Mouse (Mus musculus) inflammation-experienced regulatory T-cells, adult 6 months (primary cell): ENCODE data around the gene Cdc25b. TPM values are rescaled to one million over a fixed set of nuclear protein-coding genes. Genes with fewer than 3 reads are reported as not detected.
"Not testable (repeated sequence)": the region's sequence is repeated elsewhere in the genome, so short reads cannot be mapped to it uniquely, and the experiment has no call there.

Experiments
- ATAC-seq: one replicate; pipeline ENCODE4 v1.8.0; 2017
- polyA plus RNA-seq, 3 experiments: library from polyadenylated mRNA; unstranded; fragments of 100-300 nt; shearing (Covaris generic); gene quantifications; one replicate each; pipeline ENCODE4 v1.2.1; 2017

Cdc25b gene
- polyA plus RNA-seq, 3 experiments from 2014 or later = 55.5 to 163 (median 71.5) TPM

DNA sequence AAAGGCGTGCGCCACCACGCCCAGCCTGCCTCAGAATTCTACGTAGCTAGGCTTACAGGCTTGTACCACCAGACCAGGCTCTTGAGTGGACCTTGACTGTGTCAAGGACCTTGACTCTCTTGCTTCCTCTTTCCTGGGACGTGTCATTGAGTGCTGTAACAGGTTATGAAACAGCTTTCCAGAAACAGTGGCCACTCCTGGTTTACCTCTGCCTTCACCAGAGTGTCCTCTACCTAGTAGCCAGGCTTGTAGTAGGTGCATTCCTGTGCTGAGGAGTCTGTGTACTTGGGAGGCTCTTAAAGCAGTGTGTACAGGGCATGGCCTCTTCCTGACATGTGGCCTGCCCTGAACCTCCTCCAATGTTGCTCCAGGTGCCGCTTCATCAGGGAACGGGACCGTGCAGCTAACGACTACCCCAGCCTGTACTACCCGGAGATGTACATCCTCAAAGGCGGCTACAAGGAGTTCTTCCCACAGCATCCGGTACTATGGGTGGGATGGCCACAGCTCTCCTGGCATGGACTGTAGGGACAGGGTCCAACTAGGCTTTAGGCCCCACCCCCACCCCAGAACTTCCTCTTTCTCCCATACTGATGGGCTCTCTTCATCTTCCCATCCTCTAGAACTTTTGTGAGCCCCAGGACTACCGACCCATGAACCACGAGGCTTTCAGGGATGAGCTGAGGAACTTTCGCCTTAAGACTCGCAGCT is 10.0 kb downstream of the Cdc25b start:
- ATAC-seq = no peak

- ATAC-seq = no peak
Measured at GRCm38 (mm10) chr2:131200710-131201109, 14.0 kb downstream of the Cdc25b start.

DNA sequence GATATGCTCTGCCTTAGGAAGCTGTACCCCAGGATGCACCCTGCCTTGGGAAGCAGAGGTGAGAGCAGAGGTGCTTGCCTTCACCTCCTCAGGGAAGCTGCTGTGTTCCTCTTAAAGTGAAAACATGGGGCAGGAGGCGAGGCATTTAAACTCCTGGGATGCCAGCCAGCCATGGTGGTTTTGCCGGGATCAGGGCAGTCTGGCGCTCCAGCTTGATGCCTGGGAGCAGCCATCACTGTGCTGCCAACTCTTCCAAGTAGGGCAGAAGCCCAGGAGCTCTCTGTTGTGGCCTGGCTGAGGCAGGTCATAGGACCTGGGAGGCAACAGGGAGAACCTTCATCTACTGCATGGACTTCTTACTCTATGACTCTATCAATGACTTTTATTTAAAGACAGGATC is 14.5 kb downstream of the Cdc25b start:
- no peak for ATAC-seq

- ATAC-seq = no peak
Measured at GRCm38 (mm10) chr2:131203816-131204409, 17.2 kb downstream of the Cdc25b start.

DNA sequence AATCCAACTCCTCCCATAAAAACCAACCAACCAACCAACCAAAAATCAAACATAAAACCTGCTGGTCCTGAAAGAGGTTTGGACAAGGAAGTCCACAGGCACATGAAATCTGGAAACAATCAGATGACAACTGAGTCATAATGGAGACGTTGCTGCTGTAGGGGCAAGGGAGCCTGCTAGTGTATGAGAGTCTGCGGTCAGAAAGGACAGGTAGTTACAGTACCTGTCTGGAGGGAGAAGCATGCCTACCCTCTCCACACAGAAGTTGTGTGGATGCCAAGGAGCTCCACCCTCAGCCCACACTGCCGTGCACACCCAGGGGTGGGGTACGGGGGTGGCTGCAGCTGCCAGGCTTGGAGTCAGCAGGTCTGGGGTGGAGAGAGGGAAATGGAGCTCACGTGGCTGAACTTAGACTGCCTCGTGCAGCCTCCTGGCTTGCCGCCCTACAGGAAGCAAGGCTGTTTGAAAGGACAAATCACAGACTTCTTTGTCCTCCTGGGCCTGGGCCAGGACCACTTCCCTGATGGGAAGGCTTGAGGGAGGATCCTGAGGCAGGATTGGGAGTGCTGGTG is 17.7 kb downstream of the Cdc25b start:
- no peak for ATAC-seq

DNA sequence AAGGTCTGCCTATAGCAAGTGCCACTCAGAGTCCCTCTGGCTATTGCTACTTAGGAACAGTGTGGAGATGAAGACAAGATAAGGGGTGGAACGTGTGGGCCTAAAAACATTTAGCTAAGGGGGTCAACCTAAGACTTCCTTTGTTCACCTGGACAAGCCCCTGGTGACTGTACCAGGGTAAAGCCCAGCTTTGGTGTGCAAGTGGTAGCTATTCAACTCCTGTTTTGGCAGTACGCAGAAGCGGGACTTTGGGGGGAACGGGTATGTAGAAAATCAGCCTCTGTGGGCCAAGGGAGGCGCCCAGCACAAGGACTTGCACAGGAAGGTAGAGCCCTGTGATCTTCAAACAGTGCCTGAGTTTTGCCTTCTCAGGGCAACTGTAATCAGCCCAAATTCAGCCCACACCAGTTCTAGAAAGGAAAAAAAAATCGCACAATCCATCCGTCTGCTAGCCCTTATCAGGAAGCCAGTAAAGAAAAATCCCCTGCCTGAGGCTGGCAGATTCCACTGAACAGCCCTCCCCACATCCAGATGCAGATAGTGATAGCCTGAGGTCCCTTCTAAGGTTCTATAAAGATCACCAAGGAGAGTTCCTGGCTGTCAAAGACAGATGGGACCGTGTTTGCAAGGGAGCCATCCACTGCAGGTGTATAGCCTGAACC is 18.9 kb downstream of the Cdc25b start:
- ATAC-seq = no peak

DNA sequence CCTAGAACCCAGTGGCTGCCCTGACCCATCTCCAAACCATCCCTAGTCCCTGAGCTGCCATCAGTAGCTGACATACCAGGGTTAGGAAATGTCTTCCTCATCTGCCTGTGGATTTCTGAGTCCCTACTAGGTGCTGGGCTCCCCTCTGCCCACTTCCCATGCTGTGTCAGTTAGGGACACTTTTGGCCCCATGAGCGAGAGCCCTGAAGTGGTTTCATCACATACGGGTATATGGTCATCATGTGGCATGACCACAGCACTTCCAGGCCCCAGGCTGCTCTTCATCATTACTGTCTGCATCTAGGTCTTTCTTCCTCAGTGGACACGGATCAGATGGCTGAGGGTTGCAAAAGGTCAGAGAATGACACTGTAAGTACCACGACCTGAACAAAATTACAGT is 20.0 kb downstream of the Cdc25b start, which contains the start of gene Ap5s1:
Gene Ap5s1 (plus strand): TSS at position 301 of the 400 bp plus-strand sequence.
- no peak for ATAC-seq

DNA sequence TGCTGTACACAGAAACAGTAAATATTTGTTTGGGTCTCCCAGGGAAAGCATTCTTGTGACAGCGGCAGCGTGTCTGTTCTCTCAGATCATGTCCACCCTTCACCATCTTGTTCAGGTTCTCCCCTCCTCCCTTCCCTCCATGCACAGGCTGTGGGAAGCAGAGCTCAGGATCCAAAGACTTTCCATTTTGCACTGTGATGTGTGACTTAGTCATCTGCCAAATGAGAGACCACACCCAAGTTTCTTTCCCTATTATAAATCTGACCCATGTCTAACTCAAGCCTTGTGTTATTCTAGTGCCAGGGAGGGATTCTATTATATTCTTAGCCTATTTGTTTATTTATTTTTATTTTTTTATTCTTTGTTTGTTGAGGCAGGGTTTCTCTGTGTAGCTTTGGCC is 21.6 kb downstream of the Cdc25b start:
- ATAC-seq = no peak

GRCm38 (mm10) chr2:131209125-131209795 is 22.5 kb downstream of the Cdc25b start:
- no peak for ATAC-seq

DNA sequence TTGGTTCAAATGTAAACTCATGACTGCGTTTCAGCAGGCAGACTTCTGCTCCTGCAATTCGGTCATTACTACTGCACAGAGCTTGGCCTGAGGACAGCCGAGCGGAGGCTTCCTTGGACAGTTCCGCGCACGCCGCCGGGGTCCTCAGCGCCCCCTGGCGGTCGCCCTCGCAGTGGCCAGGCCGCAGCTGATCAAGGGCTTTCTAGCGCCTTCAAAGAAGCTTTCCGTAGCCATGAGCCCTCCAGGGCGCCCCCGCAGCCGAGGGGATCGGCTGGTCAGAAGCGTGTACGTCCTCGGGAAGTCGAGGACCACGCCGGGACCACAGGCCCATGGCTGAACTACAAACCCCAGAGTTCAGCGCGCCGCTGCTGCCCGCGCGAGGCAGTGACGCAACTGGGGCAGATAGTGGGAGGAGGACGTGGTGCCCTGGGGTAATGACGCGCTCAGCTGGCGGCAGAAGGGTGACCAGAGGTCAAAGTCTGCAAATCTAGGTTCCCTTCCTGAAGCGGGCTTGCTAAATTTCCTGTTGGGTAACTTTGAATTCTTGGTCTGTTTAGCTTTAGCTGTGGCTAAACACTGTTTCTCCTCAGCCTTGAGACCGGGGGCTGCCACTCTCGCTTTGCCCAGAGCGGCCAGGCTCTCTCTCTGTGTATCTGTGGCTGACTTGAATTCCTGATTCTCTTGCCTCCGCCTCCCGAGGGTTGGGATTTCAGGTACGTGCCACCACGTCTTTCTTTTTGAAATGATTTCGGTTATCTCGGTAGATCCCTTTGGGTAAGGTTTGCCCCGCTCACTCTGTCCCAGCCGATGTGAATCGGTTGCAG is 23.4 kb downstream of the Cdc25b start:
- ATAC-seq = peak; percentile 99

- ATAC-seq = no peak
Measured at GRCm38 (mm10) chr2:131211026-131211615, 24.4 kb downstream of the Cdc25b start.

GRCm38 (mm10) chr2:131213773-131214172 is 27.0 kb downstream of the Cdc25b start:
- ATAC-seq = no peak

DNA sequence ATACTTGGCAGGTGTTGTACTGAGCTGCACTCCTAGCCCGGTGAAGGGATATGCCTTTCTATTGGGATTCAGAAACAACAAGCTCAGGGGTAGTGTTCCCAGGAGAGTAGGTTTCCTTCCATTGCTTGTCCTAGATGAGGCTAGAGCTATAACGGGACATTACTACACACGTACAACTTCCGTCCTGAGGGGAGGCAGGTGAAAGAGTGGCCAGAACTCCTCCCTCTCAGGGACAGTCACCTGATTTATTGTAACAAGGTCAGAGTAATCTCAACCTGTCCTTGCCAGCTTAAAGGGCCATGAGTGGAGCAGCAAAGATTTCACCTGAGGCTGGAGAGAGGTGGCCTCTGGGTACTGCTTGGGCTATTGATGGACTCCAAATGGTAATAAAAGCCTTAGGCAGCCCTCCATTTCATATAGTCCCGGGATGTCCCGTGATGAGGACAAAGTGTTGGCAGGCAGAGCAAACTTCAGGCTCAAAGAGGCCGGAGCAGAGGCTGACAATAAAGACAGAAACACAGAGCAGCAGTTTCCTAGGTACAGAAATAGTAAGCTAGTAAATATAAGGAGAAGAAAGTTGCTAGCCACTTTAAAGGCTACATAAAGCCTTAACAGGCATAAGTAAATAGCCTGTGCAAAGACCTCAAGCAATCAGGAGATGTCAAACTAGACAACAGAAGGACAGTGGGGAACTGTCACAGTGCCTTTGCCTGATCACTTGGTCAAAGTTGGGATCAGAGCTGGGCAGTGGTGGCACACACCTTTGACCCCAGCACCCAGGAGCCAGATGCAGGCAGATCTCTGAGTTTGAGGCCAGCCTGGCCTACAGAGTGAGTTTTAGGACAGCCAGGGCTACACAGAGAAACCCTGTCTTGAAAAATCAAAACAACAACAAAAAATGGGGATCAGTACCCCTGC is 29.5 kb downstream of the Cdc25b start:
- ATAC-seq = no peak

- ATAC-seq = no peak
Measured at GRCm38 (mm10) chr2:131220030-131220429, 33.3 kb downstream of the Cdc25b start.

- ATAC-seq = no peak
Measured at GRCm38 (mm10) chr2:131221853-131222515, 35.2 kb downstream of the Cdc25b start.

- no peak for ATAC-seq
Measured at GRCm38 (mm10) chr2:131222562-131222961, 35.8 kb downstream of the Cdc25b start.

DNA sequence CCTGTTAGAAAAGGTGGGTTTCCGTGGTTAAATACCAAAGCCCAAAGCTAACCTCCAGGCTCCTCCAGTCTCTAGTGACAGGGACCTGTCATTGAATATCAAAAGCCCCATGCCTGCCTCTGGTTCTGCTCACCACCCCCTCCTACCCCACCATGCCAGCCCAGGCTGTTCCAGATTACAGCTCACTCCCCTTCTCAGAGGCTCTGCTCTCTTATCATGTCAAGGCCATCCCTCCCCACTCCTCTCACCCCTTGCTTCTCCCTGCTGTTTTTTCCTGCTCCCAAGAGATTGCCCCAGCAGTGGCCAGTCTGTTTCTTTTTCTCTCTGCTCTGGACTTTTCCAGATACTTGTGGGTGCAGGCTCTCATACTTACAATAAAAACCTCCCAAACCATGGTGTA is 36.8 kb downstream of the Cdc25b start:
- no peak for ATAC-seq

DNA sequence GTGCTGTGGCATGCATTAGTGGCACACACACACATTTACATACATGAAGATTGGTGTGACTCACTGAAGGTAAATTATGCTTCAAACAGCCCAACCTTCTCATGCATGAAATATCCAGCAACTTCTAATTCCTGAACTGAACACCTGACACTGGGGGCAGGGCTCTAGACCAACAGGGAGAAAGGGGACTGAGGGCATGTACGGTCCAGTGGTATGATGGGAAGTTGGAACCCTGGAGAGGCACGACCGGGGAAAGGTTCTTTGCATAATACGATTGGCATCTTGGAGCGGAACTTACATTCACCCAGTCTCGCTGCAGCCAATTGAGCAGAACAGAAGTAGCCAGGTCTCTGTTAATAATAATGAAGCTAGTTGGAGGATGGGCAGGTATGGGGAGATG is 38.4 kb downstream of the Cdc25b start:
- no peak for ATAC-seq

DNA sequence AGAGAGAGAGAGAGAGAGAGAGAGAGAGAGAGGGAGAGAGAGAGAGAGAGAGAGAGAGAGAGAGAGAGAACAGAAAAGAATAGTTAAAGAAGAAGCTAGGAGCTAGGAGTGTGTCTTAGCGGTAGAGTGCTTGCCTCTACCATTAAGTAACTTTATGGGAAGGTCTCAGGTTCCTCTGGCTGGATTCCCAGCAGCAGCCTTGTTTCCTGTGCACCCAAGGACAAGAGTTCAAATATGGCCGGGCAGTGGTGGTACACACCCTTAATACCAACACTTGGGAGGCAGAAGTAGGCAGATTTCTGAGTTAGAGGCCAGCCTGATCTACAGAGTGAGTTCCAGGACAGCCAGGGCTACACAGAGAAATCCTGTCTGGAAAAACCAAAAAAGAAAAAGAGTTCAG is 39.9 kb downstream of the Cdc25b start:
- ATAC-seq = not testable (repeated sequence)

DNA sequence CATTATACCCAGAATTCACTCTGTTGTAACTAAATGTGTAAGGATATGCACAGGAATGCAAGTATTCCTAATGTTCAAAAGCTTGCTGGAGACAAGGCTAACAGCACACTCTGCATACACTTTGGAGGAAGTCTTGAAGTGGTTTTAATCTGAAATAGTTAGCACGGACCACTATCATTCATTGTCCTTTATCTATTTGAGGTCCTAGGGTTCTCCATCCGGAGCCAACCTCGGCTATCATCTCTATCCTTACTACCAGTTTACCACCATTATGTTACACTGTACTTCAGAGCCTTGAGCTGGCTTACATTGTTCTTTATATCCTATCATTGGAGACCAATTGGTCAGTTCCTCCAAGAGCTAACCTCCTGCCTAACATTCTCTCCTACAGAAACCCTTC is 40.5 kb downstream of the Cdc25b start:
- ATAC-seq = no peak
